Mouse (Mus musculus): Measurements from ENCODE around the gene Ruvbl2.
"Not testable (repeated sequence)": the region's sequence is repeated elsewhere in the genome, so short reads cannot be mapped to it uniquely, and the experiment has no call there.

Ruvbl2 gene

GRCm38 (mm10) chr7:45396337-45396775 lies 41.5 kb downstream of the Ruvbl2 start:
- DNase-seq: not testable (repeated sequence)

GRCm38 (mm10) chr7:45395578-45396336 lies 42.1 kb downstream of the Ruvbl2 start, which contains the start of gene Snrnp70:
Gene Snrnp70 (minus strand): TSS chr7:45395742.
- DNase-seq: peak; percentile 100

- no peak for DNase-seq
Measured at GRCm38 (mm10) chr7:45395129-45395541, 42.8 kb downstream of the Ruvbl2 start.

- DNase-seq: no peak
Measured at GRCm38 (mm10) chr7:45386077-45386476, 51.8 kb downstream of the Ruvbl2 start.

GRCm38 (mm10) chr7:45376057-45376456 lies 61.8 kb downstream of the Ruvbl2 start:
- no peak for DNase-seq

GRCm38 (mm10) chr7:45374620-45375019 lies 63.3 kb downstream of the Ruvbl2 start:
- DNase-seq: no peak

GRCm38 (mm10) chr7:45372371-45372770 lies 65.5 kb downstream of the Ruvbl2 start:
- no peak for DNase-seq

Measured in liver (tissue).